Mouse (Mus musculus): Measurements from ENCODE around the gene Prlr.

GRCm38 (mm10) chr15:10235977-10236376, 58.9 kb downstream of the Prlr start:
- TF ChIP-seq CTCF (IDR thresholded peaks at IDR 0.05; ENCODE audit: low read depth, low read length) (no peak), GATA1 (IDR thresholded peaks at IDR 0.05; ENCODE audit: borderline replicate concordance, low read length) (no peak)

All from G1E (cell line).